Mouse (Mus musculus) cortical plate, adult 2 months (tissue): Measurements from ENCODE around the gene Paf1.

Experiments used
- CTCF ChIP-seq: fragments of 200-500 bp; IDR thresholded peaks from 2 replicates; pipeline ENCODE4 v1.5.1; 2011; ENCODE audit warnings: mild to moderate bottlenecking, control low read depth, low read length; ENCODE audit not compliant: insufficient read depth; ENCODE audit errors: extremely low read depth
- POLR2A ChIP-seq: fragments of 200-500 bp; IDR thresholded peaks from 2 replicates; pipeline ENCODE4 v1.6.1; 2011; ENCODE audit warnings: mild to moderate bottlenecking, low read length, control low read depth; ENCODE audit not compliant: insufficient read depth; ENCODE audit errors: extremely low read depth

GRCm38 (mm10) chr7:28401942-28402341 lies 9.2 kb downstream of the Paf1 start:
- TF ChIP-seq CTCF (no peak), POLR2A (no peak)
